Mouse (Mus musculus): ENCODE data around the gene Scgb1b15. TPM values are rescaled to one million over a fixed set of nuclear protein-coding genes. Genes with fewer than 3 reads are reported as not detected.
"Not testable (repeated sequence)": the region's sequence is repeated elsewhere in the genome, so short reads cannot be mapped to it uniquely, and the experiment has no call there.

Gene Scgb1b15
- polyA plus RNA-seq (2016; fragmentation: Nextera tagmentation; extraction: Ambion mirVana), result not detected in 2 replicates

DNA sequence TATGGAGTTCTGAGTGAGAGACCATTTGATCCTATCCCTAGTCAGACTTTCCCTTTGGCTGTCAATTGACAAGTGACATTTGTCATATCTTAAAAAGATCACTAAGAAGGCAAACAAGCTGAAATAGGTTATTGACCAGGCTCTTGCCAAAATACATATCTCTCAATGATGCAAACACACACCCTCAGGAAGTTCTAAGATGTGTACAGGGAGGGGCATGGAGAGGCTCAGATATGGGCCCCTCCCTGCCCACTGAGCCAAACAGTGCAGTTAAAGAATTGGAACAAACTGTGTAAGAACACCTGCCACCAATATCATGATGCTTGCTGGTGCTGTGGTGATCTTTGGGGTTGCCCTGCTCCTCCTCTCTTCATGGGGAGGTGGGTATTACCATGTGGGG is at the start of gene Scgb1b15:
TSS of gene Scgb1b15 (plus strand) at position 301 of the 400 bp plus-strand sequence.
- H3K36me3 ChIP-seq (replicated peaks); H3K27me3 ChIP-seq; H3K9ac ChIP-seq; H3K4me3 ChIP-seq (replicated peaks); ATAC-seq (ENCODE audit: low FRiP score); H3K4me2 ChIP-seq; H3K27ac ChIP-seq; H3K4me1 ChIP-seq; H3K9me3 ChIP-seq: not testable (repeated sequence)

DNA sequence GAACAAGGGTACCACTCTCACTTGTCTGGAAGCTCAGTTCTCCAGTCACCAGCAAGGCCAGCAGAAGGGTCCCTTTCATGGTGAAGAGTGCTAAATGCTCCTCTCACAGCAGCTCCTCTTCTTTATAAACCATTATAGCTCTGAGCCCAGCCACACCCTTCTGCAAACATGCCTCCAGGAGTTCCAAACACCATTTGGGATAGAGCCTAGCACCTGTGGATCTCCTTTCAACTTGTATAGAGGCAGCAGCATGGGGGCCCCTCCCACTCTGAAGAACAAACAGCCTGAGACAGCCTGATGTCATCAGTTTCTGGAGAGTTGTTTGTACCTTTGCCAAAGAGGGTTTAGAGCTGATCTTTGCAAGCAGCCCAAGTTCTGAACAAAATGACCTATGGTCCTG is 6.8 kb upstream of the Scgb1b15 start, which contains the start of gene Scgb2b15:
TSS of gene Scgb2b15 (minus strand) at position 101 of the 400 bp plus-strand sequence.
- not testable (repeated sequence) for H3K4me1 ChIP-seq; H3K9me3 ChIP-seq; H3K27ac ChIP-seq; H3K4me2 ChIP-seq; H3K36me3 ChIP-seq (replicated peaks); ATAC-seq (ENCODE audit: low FRiP score); H3K4me3 ChIP-seq (replicated peaks); H3K27me3 ChIP-seq; H3K9ac ChIP-seq

Other genes starting within 250 kb of the Scgb1b15 start
- not detected in 2 replicates for gene Scgb2b15, start 6.9 kb upstream of the Scgb1b15 start, polyA plus RNA-seq (2016; fragmentation: Nextera tagmentation; extraction: Ambion mirVana)
- not detected in 2 replicates for gene Scgb2b17, start 220.0 kb downstream of the Scgb1b15 start, polyA plus RNA-seq (2016; fragmentation: Nextera tagmentation; extraction: Ambion mirVana)
- not detected in 2 replicates for gene Scgb1b17, start 226.9 kb downstream of the Scgb1b15 start, polyA plus RNA-seq (2016; fragmentation: Nextera tagmentation; extraction: Ambion mirVana)

Data from forebrain, embryonic 12.5 days (tissue).